Mouse (Mus musculus) neutrophil, adult 65 days (primary cell): Measurements from ENCODE around the gene Uts2b. TPM values are rescaled to one million over a fixed set of nuclear protein-coding genes. Genes with fewer than 3 reads are reported as not detected.

Source experiments
- total RNA-seq: library from RNA; stranded (reverse); gene quantifications from 2 replicates; pipeline ENCODE4 v1.2.4, GENCODE M21; 2023

Uts2b gene
- not detected in 2 replicates for total RNA-seq

DNA sequence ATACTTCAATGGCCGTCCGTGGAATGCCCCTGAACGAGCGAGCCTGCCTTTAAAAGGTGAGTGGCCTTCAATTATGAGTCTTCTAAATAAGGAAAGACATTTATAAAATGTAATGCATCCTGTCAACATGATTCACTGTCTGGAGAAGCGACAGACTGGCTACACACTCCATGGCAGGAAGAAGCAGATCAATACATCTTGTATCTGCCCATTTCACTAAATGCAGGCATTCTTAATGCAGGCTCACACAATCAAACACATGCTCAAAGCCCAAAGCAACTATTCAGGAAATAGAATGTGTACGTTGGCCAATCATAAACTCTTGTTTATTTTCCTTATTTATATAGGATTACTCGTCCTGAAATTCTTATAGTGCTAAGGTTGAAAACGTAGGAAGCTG, at the start of gene Uts2b:
Gene Uts2b (minus strand): TSS at position 49 of the 400 bp plus-strand sequence.

DNA sequence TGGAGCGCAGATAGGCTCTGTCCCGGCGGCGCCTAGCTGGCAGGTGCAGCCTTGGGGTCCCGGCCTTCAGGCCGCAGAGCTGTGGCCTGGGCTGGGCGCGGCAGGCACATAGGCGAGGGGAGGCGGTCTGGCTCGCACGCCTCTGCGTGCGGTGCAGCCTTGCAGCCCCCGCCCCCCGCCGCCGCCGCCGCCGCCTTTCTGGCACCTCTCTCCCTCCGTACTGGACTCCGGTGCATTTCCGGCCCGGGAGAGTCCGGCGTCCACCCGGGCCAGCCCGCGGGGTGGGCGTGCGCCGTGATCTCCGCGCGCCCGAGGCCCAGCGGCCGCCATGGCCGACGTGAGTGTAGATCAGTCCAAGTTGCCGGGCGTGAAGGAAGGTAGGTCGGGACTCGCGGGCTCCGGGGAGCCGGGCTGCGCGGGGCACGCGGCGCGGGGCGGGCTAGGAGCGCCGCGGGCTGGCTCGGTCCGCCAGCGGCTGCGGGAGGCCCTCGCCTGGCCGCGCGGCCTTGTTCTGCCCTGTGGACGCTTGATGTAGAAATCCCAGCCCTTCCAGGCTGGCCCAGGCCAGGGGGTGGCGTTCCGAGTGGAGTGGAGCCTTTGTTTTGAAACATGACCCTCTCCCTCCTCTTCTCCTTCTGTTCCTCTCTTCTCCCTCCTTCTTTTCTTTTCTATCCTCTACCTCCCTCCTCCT, 18.9 kb upstream of the Uts2b start, which contains the start of gene Ccdc50:
Gene Ccdc50 (plus strand): TSS at position 109 of the 691 bp plus-strand sequence.

DNA sequence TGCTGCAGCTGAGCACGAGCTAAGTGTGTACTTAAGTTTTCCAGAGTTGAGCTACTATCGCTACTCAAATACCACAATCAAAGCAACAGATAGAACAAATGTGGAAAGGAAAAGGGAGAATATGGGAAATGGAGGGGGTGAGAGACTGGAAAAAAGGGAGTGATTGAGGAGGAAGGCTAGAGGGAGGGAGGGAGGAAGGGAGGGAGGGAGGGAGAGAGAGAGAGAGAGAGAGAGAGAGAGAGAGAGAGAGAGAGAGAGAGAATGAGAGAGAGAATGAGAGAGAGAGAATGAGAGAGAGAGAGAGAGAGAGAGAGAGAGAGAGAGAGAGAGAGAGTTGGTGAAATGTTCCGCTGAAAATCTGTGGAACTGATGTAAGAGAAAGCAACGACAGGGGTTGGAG, 62.9 kb downstream of the Uts2b start, which contains the start of gene Ostn:
Gene Ostn (plus strand): TSS at position 301 of the 400 bp plus-strand sequence.

Other genes with a start within 250 kb of the Uts2b start
- gene Ostn, start 62.8 kb downstream of the Uts2b start, total RNA-seq: not detected in 2 replicates
- 29.2 and 29.4 TPM in 2 replicates for gene Ccdc50, start 18.6 kb upstream of the Uts2b start, total RNA-seq